Mouse (Mus musculus): ENCODE results near the gene Tjp3. TPM values are rescaled to one million over a fixed set of nuclear protein-coding genes. Genes with fewer than 3 reads are reported as not detected.

Gene Tjp3
- polyA plus RNA-seq, 1 experiment from 2014 or later = 4.8 TPM

DNA sequence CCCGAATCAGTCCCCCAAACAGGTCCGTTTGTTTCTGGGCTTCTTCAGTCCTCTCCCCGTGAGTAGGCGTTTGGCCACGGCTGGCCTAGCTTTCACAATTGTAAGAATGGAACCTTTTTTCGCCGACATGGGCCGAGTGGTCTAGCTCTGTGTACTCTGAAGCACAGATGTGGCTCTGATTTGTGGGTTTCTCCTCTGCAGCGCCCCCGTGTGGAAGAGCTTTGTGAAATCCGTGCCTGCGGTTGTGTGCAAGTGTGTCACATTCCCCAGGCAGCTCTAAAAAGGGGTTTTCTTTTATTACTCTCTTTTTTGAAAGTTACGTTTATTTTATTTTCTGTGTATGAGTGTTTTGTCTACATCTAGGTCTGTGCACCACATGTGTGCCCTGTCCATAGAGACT, 50.5 kb downstream of the Tjp3 start:
- H3K4me1 ChIP-seq (ENCODE audit: control insufficient read depth, insufficient read depth, low read length) = no peaks in the 10 kb centered on the region
- no peaks in the 10 kb centered on the region; the same call in 1 of the 2 replicates for H3K36me3 ChIP-seq (ENCODE audit: control insufficient read depth, insufficient read depth, low read length)
- no peaks in the 10 kb centered on the region for H3K9me3 ChIP-seq (replicated peaks; ENCODE audit: control insufficient read depth, low read length)
- H3K27ac ChIP-seq (ENCODE audit: low read depth, low read length) = no peak overlapping the region
- peak; percentile 66 for DNase-seq (ENCODE audit: low spot score)
- no peak overlapping the region for H3K4me3 ChIP-seq (ENCODE audit: low read depth, low read length)
- ATAC-seq = no peak
- H3K27me3 ChIP-seq (replicated peaks; ENCODE audit: control insufficient read depth, insufficient read depth, low read length) = peaks cover 15% of the 10 kb centered on the region; the same call in 1 of the 2 replicates
- no peak overlapping the region for H3K9ac ChIP-seq (ENCODE audit: low read length)
- 21% methylated on average over 13 of the region's 13 CpGs for WGBS
- no peak overlapping the region for H3K4me2 ChIP-seq (ENCODE audit: low read length)

- Histone ChIP-seq H3K9me3 (replicated peaks; ENCODE audit: control insufficient read depth, low read length) (no peaks in the 10 kb centered on the region), H3K36me3 (ENCODE audit: control insufficient read depth, insufficient read depth, low read length) (no peaks in the 10 kb centered on the region; the same call in 1 of the 2 replicates), H3K9ac (ENCODE audit: low read length) (no peak overlapping the region), H3K4me1 (ENCODE audit: control insufficient read depth, insufficient read depth, low read length) (peaks cover 1% of the 10 kb centered on the region; the same call in 1 of the 2 replicates), H3K4me3 (ENCODE audit: low read depth, low read length) (no peak overlapping the region), H3K4me2 (ENCODE audit: low read length) (no peak overlapping the region), H3K27ac (ENCODE audit: low read depth, low read length) (no peak overlapping the region), H3K27me3 (replicated peaks; ENCODE audit: control insufficient read depth, insufficient read depth, low read length) (peaks cover 15% of the 10 kb centered on the region; the same call in 1 of the 2 replicates)
- ATAC-seq (no peak), DNase-seq (ENCODE audit: low spot score) (no peak)
- 88% methylated on average over 2 of the region's 2 CpGs for WGBS
Measured at GRCm38 (mm10) chr10:81238618-81239017, 52.8 kb downstream of the Tjp3 start.

DNA sequence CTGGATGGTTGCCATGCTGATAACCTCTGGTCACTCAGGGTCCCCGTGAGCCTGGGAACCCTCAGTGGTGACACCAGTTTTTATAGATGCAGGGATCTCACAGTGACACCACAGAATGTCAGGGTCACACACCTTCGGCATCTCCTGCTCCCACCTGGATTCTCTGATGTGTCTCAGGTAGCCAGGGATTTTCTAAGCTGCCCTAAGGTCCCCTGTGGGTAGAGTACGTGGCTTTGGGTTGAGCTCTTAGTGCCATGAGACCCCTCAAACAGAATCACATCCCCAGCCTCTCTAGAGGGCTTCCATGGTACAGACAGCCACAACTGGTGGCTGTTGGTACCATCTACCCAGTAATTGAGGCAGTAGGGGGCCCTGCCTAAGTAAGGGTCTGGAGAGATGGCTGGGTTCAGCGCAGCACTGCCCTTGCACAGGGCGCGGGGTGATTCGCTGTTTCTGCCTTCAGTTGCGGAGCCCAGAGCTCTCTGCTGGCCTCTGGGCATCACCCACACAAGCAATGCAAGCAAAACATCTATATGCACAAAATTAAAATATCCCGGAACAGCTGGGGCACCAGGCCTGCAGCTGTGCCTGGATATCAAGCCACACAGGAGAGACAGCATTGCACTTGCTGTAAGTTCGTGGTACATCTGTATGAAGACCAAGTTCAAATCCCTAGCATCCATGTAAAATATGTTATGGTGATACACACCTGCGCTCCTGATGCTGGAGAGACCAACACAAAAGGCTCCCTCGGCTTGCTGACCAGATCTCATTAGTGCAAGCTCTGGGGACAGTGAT, 54.7 kb downstream of the Tjp3 start:
- Histone ChIP-seq H3K9me3 (replicated peaks; ENCODE audit: control insufficient read depth, low read length) (no peaks in the 10 kb centered on the region), H3K27ac (ENCODE audit: low read depth, low read length) (no peak overlapping the region), H3K4me2 (ENCODE audit: low read length) (no peak overlapping the region), H3K4me1 (ENCODE audit: control insufficient read depth, insufficient read depth, low read length) (peaks cover 9% of the 10 kb centered on the region; the same call in 1 of the 2 replicates), H3K36me3 (ENCODE audit: control insufficient read depth, insufficient read depth, low read length) (no peaks in the 10 kb centered on the region), H3K27me3 (replicated peaks; ENCODE audit: control insufficient read depth, insufficient read depth, low read length) (peaks cover 15% of the 10 kb centered on the region; the same call in 1 of the 2 replicates), H3K4me3 (ENCODE audit: low read depth, low read length) (no peak overlapping the region), H3K9ac (ENCODE audit: low read length) (no peak overlapping the region)
- WGBS = 86% methylated on average over 12 of the region's 12 CpGs
- ATAC-seq (no peak), DNase-seq (ENCODE audit: low spot score) (no peak)

DNA sequence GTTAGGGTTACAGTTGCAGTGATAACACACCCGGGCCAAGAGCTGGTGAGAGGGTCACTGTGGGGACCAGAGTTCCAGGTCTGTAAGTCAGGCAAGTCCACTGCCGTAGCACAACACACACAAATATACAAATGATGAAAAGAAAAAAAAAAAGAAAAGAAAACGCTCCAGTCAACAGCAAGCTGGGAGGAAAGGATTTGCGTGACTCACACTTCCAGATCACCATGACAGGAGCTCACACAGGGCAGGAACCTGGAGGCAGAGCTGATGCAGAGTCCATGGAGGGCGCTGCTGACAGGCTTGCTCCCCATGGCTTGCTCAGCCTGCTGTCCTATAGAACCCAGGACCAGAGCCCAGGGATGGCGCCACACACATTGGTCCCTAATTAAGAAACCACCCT, 57.2 kb downstream of the Tjp3 start:
- 83% methylated on average over 6 of the region's 6 CpGs for WGBS
- Histone ChIP-seq H3K36me3 (ENCODE audit: control insufficient read depth, insufficient read depth, low read length) (no peaks in the 10 kb centered on the region), H3K27me3 (replicated peaks; ENCODE audit: control insufficient read depth, insufficient read depth, low read length) (no peaks in the 10 kb centered on the region), H3K9ac (ENCODE audit: low read length) (no peak overlapping the region), H3K9me3 (replicated peaks; ENCODE audit: control insufficient read depth, low read length) (no peaks in the 10 kb centered on the region), H3K4me3 (ENCODE audit: low read depth, low read length) (no peak overlapping the region), H3K4me2 (ENCODE audit: low read length) (no peak overlapping the region; the same call in 1 of the 2 replicates), H3K4me1 (ENCODE audit: control insufficient read depth, insufficient read depth, low read length) (peaks cover 16% of the 10 kb centered on the region; the same call in 1 of the 2 replicates), H3K27ac (ENCODE audit: low read depth, low read length) (no peak overlapping the region)
- ATAC-seq (no peak), DNase-seq (ENCODE audit: low spot score) (no peak)

DNA sequence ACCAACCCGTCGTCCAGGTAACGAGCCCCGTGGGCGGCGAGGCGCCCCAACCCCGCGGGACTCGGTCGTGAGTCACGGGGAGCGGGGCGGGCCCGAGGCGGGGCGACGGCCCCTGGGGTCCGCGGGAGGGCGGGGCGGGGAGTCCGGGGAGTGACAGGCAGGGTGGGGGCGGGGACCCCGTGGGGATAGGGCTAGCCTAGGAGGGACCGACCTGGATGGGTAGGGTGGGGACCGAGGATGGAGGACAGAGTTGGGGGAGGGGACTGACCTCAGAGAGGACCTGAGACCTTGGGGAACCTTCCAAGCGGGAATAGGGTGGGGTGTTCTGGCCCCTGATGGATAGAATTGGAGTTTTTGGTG, 58.2 kb downstream of the Tjp3 start:
- H3K4me2 ChIP-seq (ENCODE audit: low read length) = peak overlapping the region; percentile 55
- WGBS = 3% methylated on average over 23 of the region's 28 CpGs
- H3K36me3 ChIP-seq (ENCODE audit: control insufficient read depth, insufficient read depth, low read length) = no peaks in the 10 kb centered on the region
- H3K9me3 ChIP-seq (replicated peaks; ENCODE audit: control insufficient read depth, low read length) = no peaks in the 10 kb centered on the region
- H3K4me3 ChIP-seq (ENCODE audit: low read depth, low read length) = peak overlapping the region; percentile 57
- H3K4me1 ChIP-seq (ENCODE audit: control insufficient read depth, insufficient read depth, low read length) = peaks cover 17% of the 10 kb centered on the region; the same call in 1 of the 2 replicates
- ATAC-seq = peak; percentile 61
- H3K27me3 ChIP-seq (replicated peaks; ENCODE audit: control insufficient read depth, insufficient read depth, low read length) = no peaks in the 10 kb centered on the region
- no peak for DNase-seq (ENCODE audit: low spot score)
- peak overlapping the region; percentile 78 for H3K9ac ChIP-seq (ENCODE audit: low read length)
- no peak overlapping the region for H3K27ac ChIP-seq (ENCODE audit: low read depth, low read length)

- ATAC-seq = peak; percentile 76
- peak within 1 kb of the TSS; percentile 55 for H3K4me2 ChIP-seq (ENCODE audit: low read length)
- peaks cover 17% of the 10 kb centered on the region; the same call in 1 of the 2 replicates for H3K4me1 ChIP-seq (ENCODE audit: control insufficient read depth, insufficient read depth, low read length)
Measured at GRCm38 (mm10) chr10:81232580-81233225, 58.7 kb downstream of the Tjp3 start, which contains the start of gene Zfr2. Gene Zfr2, plus strand, starts transcription at chr10:81233155.

DNA sequence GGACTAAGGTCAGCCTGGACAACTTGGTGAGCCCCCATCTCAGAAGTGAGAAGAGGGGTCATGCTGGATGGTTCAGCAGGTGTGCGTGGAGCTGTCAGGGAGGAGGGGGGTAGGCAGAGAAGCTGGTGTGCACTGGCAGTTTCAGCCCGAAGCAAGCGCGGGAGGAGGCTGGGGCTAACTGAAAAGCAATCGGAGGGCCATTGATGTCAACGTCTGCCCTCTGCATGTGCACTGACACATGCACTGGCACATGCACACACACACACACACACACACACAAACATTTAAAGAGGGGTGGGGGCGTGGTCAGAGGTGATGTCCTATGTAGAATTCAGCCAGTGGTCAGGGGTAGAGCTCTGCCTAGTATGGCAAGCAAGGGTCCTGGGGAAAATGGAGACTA, 59.9 kb downstream of the Tjp3 start:
- H3K4me2 ChIP-seq (ENCODE audit: low read length) = peak overlapping the region; percentile 76
- H3K36me3 ChIP-seq (ENCODE audit: control insufficient read depth, insufficient read depth, low read length) = no peaks in the 10 kb centered on the region
- 46% methylated on average over 7 of the region's 7 CpGs for WGBS
- no peaks in the 10 kb centered on the region for H3K9me3 ChIP-seq (replicated peaks; ENCODE audit: control insufficient read depth, low read length)
- H3K27me3 ChIP-seq (replicated peaks; ENCODE audit: control insufficient read depth, insufficient read depth, low read length) = no peaks in the 10 kb centered on the region
- peak overlapping the region; percentile 92; the same call in 1 of the 2 replicates for H3K27ac ChIP-seq (ENCODE audit: low read depth, low read length)
- H3K9ac ChIP-seq (ENCODE audit: low read length) = peak overlapping the region; percentile 91; the same call in 1 of the 2 replicates
- no peak for ATAC-seq
- peaks cover 17% of the 10 kb centered on the region; the same call in 1 of the 2 replicates for H3K4me1 ChIP-seq (ENCODE audit: control insufficient read depth, insufficient read depth, low read length)
- no peak for DNase-seq (ENCODE audit: low spot score)
- 0 out of 2 replicates have a peak overlapping the region, but pooled peaks have one; percentile 64 for H3K4me3 ChIP-seq (ENCODE audit: low read depth, low read length)

More at GRCm38 (mm10) chr10:81232580-81233225, 58.7 kb downstream of the Tjp3 start, which contains the start of gene Zfr2:
- Histone ChIP-seq H3K36me3 (ENCODE audit: control insufficient read depth, insufficient read depth, low read length) (no peaks in the 10 kb centered on the region), H3K27me3 (replicated peaks; ENCODE audit: control insufficient read depth, insufficient read depth, low read length) (no peaks in the 10 kb centered on the region), H3K4me3 (ENCODE audit: low read depth, low read length) (peak within 1 kb of the TSS; percentile 57), H3K9ac (ENCODE audit: low read length) (peak within 1 kb of the TSS; percentile 78), H3K27ac (ENCODE audit: low read depth, low read length) (no peak within 1 kb of the TSS), H3K9me3 (replicated peaks; ENCODE audit: control insufficient read depth, low read length) (no peaks in the 10 kb centered on the region)
- DNase-seq (ENCODE audit: low spot score) = peak; percentile 86
- 9% methylated on average over 27 of the region's 29 CpGs for WGBS

GRCm38 (mm10) chr10:81230438-81231332, 60.7 kb downstream of the Tjp3 start, which contains the start of gene Atcay:
Gene Atcay, minus strand, starts transcription at chr10:81230833.
- peaks cover 17% of the 10 kb centered on the region; the same call in 1 of the 2 replicates for H3K4me1 ChIP-seq (ENCODE audit: control insufficient read depth, insufficient read depth, low read length)

More at GRCm38 (mm10) chr10:81230438-81231332, 60.7 kb downstream of the Tjp3 start, which contains the start of gene Atcay:
- H3K9me3 ChIP-seq (replicated peaks; ENCODE audit: control insufficient read depth, low read length) = no peaks in the 10 kb centered on the region
- no peaks in the 10 kb centered on the region for H3K27me3 ChIP-seq (replicated peaks; ENCODE audit: control insufficient read depth, insufficient read depth, low read length)
- peak within 1 kb of the TSS; percentile 76 for H3K4me2 ChIP-seq (ENCODE audit: low read length)
- peak within 1 kb of the TSS; percentile 91 for H3K9ac ChIP-seq (ENCODE audit: low read length)
- peak within 1 kb of the TSS; percentile 64 for H3K4me3 ChIP-seq (ENCODE audit: low read depth, low read length)
- peak within 1 kb of the TSS; percentile 92 for H3K27ac ChIP-seq (ENCODE audit: low read depth, low read length)
- peak; percentile 95 for DNase-seq (ENCODE audit: low spot score)
- ATAC-seq = peak; percentile 92
- H3K36me3 ChIP-seq (ENCODE audit: control insufficient read depth, insufficient read depth, low read length) = peaks cover 3% of the 10 kb centered on the region; the same call in 1 of the 2 replicates
- 4% methylated on average over 27 of the region's 27 CpGs for WGBS

Measured in forebrain, embryonic 14.5 days (tissue).